Mouse (Mus musculus) left cerebral cortex, postnatal 4 days (tissue): ENCODE measurements around the gene Poln. TPM values are rescaled to one million over a fixed set of nuclear protein-coding genes. Genes with fewer than 3 reads are reported as not detected.

Experiments
- DNase-seq: peaks from one replicate; pipeline ENCODE4 v3.0.0-alpha.2; 2022
- intact Hi-C: fragments of 180-260 bp; cut with DNase I; formaldehyde crosslinking; loops from one replicate; pipeline ENCODE4 v1.15.1; 2025
- total RNA-seq, 2 experiments: library from RNA; stranded (reverse); gene quantifications; 2 replicates each; pipeline ENCODE4 v1.2.3; 2021

The Poln gene
- total RNA-seq, 2 experiments from 2014 or later, result 0.68 to 1.7 TPM

DNA sequence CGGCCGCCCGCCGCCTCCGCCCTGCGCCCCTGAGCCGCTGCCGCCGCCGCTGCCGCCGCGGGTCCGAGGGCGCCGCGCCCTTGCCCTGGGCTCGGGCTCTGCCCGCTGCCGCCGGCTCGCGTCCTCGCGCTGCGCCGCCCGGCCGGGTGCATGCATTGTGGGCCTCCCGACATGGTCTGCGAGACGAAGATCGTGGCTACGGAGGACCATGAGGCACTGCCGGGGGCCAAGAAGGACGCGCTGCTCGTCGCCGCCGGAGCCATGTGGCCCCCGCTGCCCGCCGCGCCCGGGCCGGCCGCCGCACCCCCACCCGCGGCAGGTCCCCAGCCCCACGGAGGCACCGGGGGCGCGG lies 172.6 kb downstream of the Poln start:
- intact Hi-C loops, result loop anchor here (10.0 kb wide), 1 partner anchor 168 kb away; the partner anchor contains the start of genes Haus3 and Poln
- no peak for DNase-seq

DNA sequence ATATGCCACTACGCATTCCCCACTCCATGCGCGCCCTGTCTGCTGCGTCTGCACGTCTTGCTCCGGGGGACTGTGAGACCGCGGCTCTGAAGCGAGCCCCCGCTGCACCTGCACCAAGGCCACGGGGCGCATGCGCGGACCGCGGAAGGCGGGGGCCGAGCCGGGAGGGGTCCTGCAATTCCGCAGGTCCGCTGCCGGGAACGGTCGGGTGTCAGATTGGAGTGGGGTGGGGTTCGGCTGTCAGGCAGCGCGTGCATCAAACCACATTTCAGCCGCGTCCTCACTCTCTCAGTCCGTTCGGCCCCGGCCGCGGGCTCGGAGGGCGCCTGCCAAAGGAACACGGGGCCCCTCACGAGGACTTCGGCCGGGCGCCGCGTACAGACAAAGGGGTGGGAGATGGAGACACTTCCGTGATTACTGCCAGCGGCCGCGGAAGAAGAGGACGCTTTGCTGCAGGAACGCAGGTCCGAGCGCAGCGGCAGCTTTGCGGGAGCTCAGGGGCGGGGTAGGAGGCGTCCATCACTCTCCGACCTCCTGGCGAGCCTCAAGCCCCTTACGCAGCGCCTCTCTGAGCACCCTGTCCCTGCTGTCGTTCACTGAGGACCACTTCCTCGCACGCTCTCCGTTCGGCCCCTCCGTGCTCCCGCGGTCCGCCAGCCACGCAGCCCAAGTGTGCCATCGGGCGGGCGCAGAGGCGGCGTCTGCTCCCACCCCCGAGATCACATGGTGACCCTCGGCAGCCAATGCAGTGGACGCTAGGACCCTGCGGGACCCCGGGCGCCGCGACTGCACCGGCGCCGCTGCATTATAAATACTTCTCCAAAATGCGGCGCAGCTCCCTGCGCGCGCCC lies 173.2 kb downstream of the Poln start, which contains the start of gene Nat8l:
Gene Nat8l, plus strand, starts transcription at position 142 of the 851 bp plus-strand sequence.
- DNase-seq, result peak; percentile 91
- intact Hi-C loops, result loop anchor here (10.0 kb wide), 1 partner anchor 169 kb away; the partner anchor contains the start of genes Haus3 and Poln

DNA sequence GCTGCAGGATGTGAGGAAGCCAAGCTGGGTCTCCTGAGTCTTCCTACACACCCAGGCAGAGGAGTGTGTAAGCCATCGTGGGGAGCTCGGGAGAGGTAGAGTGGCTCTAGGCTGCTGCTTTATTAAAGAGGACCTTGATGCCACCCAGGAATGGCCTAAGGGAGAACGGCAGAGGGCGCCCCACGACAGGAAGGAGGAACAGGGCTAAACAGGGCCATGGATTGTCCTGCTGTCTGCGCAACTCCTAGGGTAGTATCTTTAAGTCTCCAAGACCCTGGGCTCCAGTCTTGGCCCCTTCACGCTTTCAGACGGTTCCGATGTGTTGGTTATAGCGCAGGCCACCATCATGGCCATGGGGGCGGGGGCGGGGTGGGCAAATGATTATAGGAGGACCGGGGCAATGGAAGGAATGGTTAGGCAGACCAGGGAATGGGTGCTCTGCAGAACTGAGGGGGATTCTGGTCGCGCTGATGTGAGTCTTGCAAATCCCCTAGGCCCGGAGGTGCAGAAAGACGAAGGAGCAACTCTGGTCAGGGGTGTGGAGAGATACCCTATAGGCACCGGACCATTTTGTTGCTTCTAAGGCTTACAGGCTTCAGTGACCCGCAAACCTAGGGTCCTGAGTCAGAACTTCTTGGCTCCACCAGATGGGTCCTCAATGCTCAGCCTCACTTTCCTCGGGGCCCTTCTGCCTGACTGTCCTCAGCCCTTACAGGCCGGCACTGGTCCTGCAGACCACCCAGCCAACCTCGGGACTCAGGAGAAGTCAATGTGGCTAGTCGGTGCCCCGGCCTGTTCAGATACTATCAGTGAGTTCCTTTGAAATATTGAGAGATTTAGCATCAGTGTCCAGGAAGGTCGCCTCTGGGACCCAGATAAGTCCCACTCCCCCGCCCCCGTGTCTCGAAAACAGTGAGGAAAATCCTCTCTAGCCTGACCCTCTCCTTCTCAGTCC lies 174.3 kb downstream of the Poln start:
- intact Hi-C loops, result loop anchor here (10.0 kb wide), 1 partner anchor 170 kb away; the partner anchor contains the start of genes Haus3 and Poln
- DNase-seq, result peak; percentile 78

DNA sequence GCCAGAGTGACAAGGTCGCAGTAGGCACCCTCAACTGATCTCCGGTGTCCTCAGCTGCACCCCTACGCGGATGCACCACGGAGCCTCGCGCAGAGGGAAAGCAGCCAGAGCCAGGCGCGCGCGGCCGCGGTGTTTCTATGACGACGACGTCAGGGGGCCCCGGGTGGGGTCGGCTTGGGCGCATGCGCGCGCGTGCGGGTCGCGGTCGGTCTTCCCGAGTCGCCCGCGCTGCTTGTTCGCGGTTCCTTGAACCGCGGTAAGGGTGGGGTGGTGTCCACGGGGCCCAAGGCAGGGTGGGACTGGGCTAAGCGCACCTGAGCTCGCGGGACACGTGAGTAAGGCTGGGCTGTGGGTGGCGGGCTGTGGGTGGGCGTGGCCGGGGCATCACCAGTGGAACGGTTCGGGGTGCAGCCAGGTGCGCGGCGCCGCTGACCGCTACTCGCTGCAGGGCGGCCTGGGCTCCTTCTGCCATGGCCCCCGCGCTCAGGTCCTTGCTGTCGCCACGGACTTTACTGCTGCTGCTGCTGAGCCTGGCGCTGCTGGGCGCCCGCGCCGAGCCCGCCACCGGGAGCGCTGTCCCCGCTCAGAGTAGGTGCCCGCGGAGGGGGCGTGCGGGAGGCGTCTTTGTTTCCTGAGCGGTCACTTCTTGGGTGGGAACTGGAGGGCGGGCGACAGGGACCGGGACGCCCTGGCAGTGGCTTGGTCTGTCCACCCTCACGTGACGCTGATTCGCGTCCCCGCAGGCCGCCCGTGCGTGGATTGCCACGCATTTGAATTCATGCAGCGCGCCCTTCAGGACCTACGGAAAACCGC lies 185.7 kb downstream of the Poln start, which contains the start of gene Gm1673:
Gene Gm1673, plus strand, starts transcription at position 125 of the 813 bp plus-strand sequence.
- peak; percentile 96 for DNase-seq
- intact Hi-C loops, result no loop called here

DNA sequence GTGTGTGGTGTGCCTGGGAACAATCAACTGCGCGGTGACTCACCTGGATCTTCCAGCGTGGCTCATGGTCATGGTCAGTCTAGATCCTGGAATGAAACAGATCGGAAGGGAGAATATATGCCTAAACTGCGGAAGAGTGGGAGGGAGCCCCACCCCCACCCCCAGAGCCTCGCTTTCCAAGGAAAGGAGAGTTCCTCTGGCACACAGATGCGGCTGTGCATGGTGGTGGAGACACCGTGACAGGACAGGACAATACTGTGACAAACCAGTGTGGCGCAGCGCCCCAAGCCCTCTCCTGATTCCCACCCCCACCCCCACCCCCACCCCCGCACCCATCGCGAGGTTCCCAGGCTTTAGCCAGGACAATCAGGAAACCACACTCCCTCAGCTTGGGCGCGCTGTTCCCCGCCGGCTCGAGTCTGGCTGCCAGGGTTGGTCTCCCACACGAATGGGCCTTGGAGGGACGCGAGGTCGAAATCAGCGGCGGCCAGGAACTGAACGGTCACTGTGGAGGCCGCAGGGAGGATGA lies 186.5 kb downstream of the Poln start:
- DNase-seq, result no peak
- intact Hi-C loops, result no loop called here

DNA sequence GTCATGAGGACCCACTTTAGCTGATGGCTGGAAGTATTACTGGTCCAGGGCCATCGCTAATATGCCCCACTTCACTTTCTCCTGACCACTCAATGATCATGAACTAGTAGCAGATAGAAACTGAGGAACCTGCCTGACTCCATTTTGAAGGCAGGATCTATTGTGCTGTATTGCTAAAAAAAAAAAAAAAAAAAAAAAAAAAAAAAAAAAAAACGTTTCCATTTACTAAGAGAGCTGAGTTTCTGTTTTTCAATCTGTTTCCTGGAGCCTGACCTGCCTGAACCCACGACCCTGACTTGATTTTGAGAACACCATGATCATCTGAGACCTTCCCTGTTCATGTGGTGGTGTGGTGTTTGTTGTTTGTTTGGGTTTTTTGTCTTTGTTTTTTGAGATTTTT lies 193.0 kb downstream of the Poln start:
- DNase-seq, result no peak
- intact Hi-C loops, result no loop called here

DNA sequence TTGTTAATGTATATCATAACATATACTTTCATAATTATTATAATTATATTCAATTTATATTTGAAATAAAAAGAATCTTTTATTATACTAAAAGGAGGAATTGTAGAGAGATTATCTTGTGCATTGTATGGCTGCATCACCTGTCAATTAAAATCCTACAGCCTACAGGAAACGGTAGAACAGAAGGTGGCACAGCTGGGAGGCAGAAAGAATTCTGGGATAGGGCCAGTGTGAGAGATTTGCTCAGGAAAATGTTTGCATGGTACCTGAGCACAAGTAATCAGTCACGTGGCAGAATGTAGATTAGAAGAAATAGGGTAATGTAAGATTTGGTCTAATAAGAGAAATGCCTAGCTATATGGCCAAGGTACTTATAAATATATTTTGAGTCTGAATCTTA lies 194.5 kb downstream of the Poln start:
- intact Hi-C loops, result no loop called here

DNA sequence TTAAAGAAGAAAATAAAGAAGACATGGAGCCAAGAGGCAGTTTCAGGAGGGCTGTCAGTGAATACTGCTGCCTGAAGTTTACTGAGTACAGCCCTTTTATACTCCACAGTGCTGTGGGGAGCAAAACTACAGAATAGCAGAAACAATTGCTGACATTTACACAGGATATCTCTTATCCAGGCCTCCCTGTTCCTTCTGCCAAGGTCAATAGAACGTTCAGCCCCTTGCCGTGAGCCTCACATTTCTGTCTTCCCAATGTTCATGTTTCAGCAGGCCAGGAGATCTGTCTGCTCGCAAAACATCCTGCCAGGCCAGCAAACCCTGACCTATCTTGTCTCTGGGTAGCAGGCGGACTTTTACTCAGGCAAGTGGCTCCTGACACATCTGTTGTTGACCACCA lies 209.9 kb downstream of the Poln start:
- no peak for DNase-seq
- intact Hi-C loops, result no loop called here

More for the DNA sequence above, 194.5 kb downstream of the Poln start:
- no peak for DNase-seq

Other genes starting within 250 kb of the Poln start
- 10 to 100 TPM; 23.3 to 24.3 TPM for gene Nelfa, start 233.0 kb downstream of the Poln start, total RNA-seq
- gene Gm1673, start 186.0 kb downstream of the Poln start, total RNA-seq, result 100 to 1,000 TPM; 238 to 239 TPM
- 10 to 100 TPM; 40.4 to 41.3 TPM for gene Nat8l, start 173.5 kb downstream of the Poln start, total RNA-seq
- 1 to 10 TPM; 5.8 to 7.4 TPM for gene Haus3, start 79 bp upstream of the Poln start, total RNA-seq
- gene Mxd4, start 18.3 kb upstream of the Poln start, total RNA-seq, result 10 to 100 TPM; 60.6 to 65.7 TPM
- 10 to 100 TPM; 18.7 to 19.9 TPM for gene Zfyve28, start 119.0 kb upstream of the Poln start, total RNA-seq
- under 1 TPM; 0.30 to 0.38 TPM for gene Cfap99, start 119.2 kb upstream of the Poln start, total RNA-seq
- 100 to 1,000 TPM; 102 to 103 TPM for gene Rnf4, start 166.8 kb upstream of the Poln start, total RNA-seq
- gene Fam193a, start 200.5 kb upstream of the Poln start, total RNA-seq, result 10 to 100 TPM; 62.9 to 63.4 TPM